Mouse (Mus musculus) gastrocnemius, postnatal 4 days (tissue): ENCODE measurements around the gene Krt17. TPM values are rescaled to one million over a fixed set of nuclear protein-coding genes. Genes with fewer than 3 reads are reported as not detected.
"Not testable (repeated sequence)": the region's sequence is repeated elsewhere in the genome, so short reads cannot be mapped to it uniquely, and the experiment has no call there.

Experiments
- DNase-seq, 2 experiments: peaks; one replicate each; pipeline ENCODE4 v3.0.0; 2021 to 2022; ENCODE audit warnings: low spot score in 2 of 2, mixed read lengths in 2 of 2
- long read RNA-seq, 2 experiments: library from polyadenylated mRNA; stranded (forward); transcript quantifications; one replicate each; pipeline ENCODE4 v2.0.0; 2021
- total RNA-seq, 2 experiments: library from RNA; stranded (reverse); gene quantifications; 2 replicates each; pipeline ENCODE4 v1.2.3; 2021

Krt17 gene
- under 1 TPM; 0.29 to 0.44 TPM for total RNA-seq
- long read RNA-seq, experiment 1, transcript Krt17-201 (8 exons, 1,551 nt): major isoform, 87 of 94 reads
- long read RNA-seq, experiment 1, partial matches to known transcripts: 4 of 94 reads
- long read RNA-seq, experiment 1, other reads (novel, unspliced or antisense): 3 of 94 reads
- long read RNA-seq, experiment 2: 0 reads

DNA sequence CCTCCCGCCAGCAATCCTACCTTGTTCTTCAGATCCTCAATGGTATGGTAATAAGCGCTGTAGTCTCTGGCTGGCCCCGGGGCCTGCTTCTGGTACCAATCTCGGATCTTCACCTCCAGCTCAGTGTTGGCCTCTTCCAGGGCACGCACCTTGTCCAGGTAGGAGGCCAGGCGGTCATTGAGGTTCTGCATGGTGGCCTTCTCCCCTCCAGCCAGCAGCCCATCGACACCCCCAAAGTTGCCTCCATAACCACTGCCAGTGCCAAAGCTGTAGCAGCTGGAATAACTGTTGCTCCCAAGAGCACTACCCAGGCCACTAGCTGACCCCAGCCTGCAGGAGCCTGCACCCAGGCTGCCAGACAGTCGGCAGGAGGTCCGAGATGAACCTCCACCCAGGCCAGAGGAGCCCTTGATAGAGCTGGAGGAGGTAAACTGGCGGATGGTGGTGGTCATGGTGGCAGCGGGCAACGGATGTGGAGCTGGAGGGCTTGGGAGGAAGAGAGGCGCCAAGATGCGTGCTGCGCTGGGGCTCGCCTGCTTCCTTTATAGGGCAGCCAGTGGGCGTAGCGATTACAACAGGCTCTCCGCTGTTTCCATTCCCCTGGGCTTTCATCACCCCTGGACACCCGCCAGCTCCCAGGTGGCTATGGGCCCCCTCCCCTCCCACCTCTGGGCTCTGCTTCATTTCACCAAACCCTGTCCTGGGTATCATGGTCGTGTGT, at the start of gene Krt17:
TSS of gene Krt17 (minus strand) at position 516 of the 721 bp plus-strand sequence.
- DNase-seq: no peak

DNA sequence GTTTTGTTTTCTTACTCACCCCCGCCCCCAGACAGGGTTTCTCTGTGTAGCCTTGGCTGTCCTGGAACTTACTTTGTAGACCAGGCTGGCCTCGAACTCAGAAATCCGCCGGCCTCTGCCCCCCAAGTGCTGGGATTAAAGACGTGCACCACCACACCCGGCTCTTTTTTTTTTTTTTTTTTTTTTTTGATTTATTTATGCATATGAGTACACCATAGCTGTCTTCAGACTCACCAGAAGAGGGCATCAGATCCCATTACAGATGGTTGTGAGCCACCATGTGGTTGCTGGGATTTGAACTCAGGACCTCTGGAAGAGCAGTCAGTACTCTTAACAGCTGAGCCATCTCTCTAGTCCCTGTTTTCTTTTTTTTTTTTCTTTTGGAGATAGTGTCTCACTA, 47.8 kb upstream of the Krt17 start:
- DNase-seq: not testable (repeated sequence)

GRCm38 (mm10) chr11:100307900-100308299, 47.1 kb upstream of the Krt17 start:
- DNase-seq: no peak

DNA sequence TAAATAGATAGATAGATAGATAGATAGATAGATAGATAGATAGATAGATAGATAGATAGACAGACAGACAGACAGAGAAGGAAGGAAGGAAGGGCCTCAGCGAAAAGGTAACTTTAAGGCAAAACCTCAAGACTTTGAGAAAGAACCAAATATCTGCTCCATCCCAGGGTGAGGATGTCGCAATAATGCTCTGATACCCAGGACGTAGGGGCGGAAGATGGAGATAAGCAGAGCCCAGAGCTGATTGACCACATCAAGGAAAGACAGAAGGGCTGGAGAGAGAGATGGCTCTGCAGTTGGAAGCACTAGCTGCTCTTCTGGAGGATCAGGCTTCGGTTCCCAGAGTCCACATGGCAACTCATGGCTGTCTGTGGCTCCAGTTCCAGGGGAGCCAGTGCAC, 40.5 kb upstream of the Krt17 start:
- no peak for DNase-seq

DNA sequence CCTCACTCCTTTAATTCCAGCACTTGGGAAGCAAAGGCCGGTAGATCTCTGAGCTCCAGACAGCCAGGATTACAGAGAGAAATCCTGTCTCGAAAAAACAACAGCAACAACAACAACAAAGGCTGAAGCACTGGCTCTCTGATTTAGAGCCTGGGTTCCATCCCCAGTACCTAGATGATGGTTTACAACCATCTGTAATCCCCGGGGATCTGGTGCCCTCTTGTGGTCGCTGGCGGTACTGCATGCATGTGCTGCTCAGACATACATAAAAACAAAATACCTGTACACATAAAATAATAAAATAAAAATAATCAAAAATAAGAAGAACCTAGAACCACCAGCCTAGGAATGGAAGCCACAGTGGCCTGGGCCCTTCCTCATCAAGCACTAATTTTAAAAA, 39.5 kb upstream of the Krt17 start:
- DNase-seq: peak in 1 of 2 experiments; percentile 43

DNA sequence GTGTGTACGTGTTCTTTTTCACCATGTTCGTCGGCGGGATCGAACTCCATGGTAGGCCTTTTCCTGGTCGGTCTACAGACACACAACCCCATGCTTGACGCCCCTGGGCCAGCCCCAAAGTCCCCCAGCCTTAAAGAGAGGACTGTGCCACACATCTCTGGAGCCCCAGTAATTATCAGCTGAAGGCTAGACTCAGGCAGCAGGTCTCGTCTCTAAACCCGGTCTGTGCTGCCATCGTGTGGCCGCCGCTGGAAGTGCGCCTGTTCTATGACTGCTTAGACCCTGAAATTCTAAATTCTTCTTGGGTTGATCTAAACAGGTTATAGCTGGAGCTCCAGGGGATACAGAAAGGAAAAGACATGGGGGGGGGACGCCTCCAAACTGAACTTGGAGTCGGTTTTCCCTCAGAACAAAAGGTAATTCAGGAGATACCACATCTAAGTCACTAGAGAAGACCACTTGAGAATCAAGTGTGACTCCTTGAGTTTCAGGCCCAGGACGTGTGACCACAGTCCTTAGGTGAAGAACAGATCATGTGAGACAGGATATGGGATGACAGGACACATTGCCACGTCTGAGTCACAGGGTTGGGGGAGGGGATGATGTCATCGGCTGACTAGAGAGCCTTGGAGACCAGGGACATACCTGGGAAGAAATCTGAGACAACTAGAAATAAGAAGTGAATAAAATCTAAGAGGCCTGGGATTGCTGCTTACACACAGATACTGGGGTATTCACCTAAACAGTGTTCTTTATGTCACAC, 37.6 kb upstream of the Krt17 start:
- peak; percentile 69 to 79 for DNase-seq

DNA sequence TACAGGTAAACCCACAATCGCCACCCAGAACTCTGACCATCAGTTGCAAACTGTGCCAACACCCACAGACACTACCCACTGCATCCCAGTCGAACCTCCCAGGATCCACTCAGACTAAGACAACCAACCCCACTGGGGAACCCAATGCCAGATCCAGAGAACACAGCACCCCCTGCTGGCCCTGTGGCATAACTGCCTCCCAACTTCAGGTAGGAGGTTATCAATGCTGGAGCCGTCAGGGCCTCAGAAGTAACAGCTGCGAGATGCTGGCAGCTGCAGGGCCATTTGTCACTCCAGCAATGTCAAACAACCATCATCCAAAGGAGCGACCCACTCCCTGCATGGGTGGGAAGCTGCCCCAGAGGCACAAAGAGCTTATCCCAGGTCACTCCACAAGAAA, 37.0 kb upstream of the Krt17 start:
- no peak for DNase-seq

DNA sequence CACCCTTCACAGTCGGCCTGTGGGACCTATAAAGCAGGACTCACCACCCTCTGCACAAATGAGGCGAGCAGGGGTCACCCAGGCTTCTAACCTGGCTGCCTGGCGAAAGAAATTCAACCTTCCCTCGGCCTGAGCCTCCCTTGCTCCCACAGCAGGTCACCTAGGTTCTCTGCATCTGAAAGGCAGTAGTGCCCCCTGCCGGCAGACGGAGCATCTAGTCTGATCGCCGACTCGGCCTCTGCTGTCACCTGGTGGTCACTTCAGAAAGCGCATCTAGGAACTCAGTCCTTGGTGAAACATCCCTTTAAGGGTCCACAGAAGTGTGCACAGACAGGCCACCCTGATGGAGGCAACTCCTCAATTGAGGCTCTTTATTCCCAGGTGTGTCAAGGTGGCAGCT, 34.5 kb upstream of the Krt17 start:
- DNase-seq: peak; percentile 63 to 79

- DNase-seq: no peak
Measured at GRCm38 (mm10) chr11:100292884-100293283, 32.1 kb upstream of the Krt17 start.

DNA sequence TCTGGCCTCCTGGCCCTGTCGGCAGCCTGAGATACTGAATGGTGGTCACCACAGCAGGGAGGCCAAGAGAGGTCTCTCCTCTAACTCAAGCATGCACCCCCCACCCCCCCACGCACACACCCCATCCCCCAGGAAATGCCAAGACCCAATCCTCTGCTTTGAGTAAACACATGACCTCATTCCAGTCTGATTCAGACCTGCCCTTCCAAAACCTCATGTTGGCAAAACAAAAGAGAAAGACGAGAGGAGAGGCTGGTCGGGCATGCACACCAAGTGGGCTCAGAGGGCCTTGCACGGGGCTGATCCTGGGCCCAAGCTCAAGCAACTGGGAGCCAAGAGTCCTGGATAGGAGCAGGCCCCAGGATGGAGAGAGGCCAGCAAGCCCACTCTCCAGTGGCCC, 29.4 kb upstream of the Krt17 start:
- DNase-seq: no peak

- no peak for DNase-seq
Measured at GRCm38 (mm10) chr11:100288942-100289341, 28.1 kb upstream of the Krt17 start.

DNA sequence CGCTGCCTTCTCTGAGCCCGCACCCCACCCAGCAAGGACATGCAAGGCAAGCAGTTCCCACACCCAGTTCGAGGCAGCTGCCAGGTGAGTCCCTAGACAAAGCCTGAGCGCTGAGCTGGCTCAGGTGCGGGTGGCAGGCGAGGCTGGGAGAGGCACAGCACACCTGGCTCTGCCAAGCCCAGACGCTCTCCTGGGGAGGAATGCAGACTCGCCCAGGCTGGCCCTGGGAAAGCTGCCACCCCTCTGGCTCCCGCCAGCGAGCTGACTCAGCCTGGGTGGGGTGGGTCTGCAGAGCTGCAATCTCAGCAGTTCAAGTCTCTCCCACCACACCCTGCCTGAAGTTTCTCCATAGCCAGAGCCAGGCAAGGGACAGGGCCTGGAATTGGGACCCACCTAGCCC, 26.2 kb upstream of the Krt17 start:
- peak in 1 of 2 experiments; percentile 47 for DNase-seq

DNA sequence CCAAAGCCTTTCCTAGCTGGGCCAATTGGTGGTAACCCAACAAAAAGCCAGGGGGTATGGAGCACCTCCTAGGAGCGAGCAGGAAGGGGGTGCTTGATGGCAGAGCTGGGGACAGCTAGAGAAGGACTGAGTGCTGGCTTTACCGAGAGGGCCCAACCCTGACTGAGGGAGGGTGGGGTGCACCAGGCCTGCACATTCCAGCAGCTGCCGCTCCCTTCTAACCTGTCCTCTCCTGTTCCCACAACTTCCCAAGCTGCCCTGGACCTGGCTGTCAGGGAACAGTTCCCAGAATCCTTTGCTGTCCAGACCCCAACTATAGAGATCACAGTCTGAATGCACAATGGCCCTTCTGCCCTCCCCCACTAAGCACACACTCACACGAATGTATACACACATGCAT, 24.2 kb upstream of the Krt17 start:
- DNase-seq: no peak

DNA sequence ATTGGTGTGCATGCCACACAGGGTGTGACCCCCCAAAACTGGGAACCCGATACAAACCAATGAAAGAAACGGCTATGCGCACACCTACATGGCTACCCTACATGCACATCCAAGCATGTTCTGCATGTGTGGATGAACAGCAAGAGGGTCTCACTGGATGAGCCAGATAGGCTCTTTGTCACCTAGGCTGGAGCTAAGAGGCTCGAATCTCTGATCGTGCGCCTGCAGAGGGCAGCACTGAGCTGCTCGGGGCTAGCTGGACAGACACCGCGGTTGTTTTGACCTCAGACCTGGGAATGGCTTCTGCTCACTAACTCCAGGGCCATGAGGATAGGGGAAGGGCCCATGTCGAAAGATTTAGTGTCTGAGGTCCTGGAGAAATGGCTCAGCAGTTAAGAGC, 21.7 kb upstream of the Krt17 start:
- peak; percentile 69 to 82 for DNase-seq

GRCm38 (mm10) chr11:100281596-100282544, 21.0 kb upstream of the Krt17 start:
- peak; percentile 59 to 83 for DNase-seq

GRCm38 (mm10) chr11:100278759-100279158, 17.9 kb upstream of the Krt17 start:
- DNase-seq: no peak

DNA sequence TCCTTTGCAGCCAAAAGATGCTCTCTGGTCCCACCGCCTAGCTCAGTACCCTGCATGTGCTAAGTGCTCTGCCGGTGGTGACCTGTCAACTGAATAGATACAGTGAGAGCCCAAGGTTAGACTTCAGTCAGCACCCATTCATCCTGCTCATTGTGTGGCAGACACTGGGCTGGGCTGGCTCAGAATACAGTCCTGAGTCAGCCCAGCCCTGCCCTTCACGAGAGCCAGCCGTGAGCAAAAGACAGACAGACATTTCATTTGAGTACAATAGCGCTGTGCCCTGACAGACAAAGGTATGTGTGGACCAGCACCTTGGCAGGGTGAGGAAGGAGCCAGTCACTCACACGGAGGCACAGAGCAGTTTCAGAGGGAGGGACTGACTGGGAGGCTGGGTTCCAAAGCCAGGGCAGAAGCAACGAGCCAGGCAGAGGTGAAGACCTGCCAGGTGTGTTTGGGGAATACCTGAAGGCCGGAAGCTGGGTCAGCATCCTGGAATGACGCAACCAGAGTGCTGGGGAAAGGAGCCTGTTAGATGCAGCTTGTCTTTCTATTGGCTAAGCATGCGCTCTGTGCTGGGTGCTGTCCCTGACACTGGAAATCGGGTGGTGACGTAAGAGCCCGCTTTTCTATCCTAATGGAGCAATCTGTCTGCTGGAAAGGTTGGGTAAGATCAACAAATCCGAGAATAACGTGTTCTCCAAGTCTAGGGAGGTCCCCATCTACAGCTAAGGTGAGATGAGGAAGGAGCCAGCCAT, 17.1 kb upstream of the Krt17 start:
- DNase-seq: no peak

DNA sequence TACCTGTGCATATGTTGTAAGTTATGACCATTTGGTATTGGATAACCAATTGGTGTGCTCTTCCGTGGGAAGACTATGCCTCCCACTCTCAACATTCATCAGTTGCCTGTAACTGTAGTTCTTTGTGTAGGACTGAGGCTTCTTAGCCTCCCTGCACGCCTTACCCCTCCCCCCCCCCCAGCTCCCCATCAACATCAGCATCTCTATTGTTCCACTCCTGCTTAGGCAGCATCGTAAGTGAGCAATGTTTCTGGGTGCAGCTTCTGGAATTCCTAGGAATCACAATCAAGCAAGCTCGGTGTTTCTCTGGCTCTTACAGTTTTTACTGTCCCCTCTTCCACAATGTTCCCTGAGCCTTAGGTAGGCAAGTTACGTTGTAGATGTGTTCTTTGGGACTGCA, 14.6 kb upstream of the Krt17 start:
- DNase-seq: no peak

DNA sequence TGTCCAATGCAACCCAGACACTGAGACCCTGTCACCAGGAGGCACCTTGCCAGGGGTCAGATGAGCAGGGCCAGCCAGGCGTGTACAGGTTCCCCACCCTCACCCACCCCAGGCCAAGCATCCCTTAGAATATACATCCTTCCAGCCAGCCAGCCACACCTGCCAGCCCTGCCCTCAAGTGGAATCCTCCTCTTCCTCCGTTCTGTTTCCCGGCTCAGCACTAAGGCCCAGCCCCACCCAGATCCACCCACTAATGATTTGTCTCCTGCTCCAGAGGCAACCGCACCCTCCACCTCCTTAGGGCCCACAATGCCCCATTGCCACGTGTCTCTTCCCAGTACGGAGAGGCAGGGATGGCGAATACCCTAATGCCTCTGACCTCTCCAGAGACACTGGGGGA, 13.9 kb upstream of the Krt17 start:
- DNase-seq: no peak

GRCm38 (mm10) chr11:100271878-100272277, 11.0 kb upstream of the Krt17 start:
- DNase-seq: no peak
